Mouse (Mus musculus): Measurements from ENCODE around the gene Izumo2.

- TF ChIP-seq ZC3H11A (IDR thresholded peaks at IDR 0.05; ENCODE audit: borderline replicate concordance, low read depth, low read length) = no peak
- TF ChIP-seq MAFK (IDR thresholded peaks at IDR 0.05; ENCODE audit: insufficient read depth, low read depth, low read length) = peak; percentile 90
- TF ChIP-seq CHD2 (IDR thresholded peaks at IDR 0.05; ENCODE audit: low read depth, low read length) = no peak
Measured at GRCm38 (mm10) chr7:44733723-44734122, 25.2 kb downstream of the Izumo2 start.

Data from ES-E14 (cell line).